Mouse (Mus musculus): ENCODE measurements around the gene Phtf2. TPM values are rescaled to one million over a fixed set of nuclear protein-coding genes. Genes with fewer than 3 reads are reported as not detected.
A peak's percentile ranks its signal among the peaks of the same experiment; 100 is the strongest.

Phtf2 gene
- total RNA-seq, 1 experiment: 44.9 TPM

- no peaks in the 10 kb centered on the region for H3K4me1 ChIP-seq (ENCODE audit: control insufficient read depth in 2 of 2, insufficient read depth in 2 of 2, low read length in 2 of 2, poor library complexity in 1 of 2)
- DNase-seq (ENCODE audit: low read depth, low spot score): no peak
- in situ Hi-C loops (cut with MboI; ENCODE audit: low sequenced_read_pairs in 2 of 2, unreplicated experiment in 2 of 2): no loop called here
- H3K27ac ChIP-seq (ENCODE audit: insufficient read depth, low read depth, low read length, poor library complexity, severe bottlenecking): no peak overlapping the region
- no peaks in the 10 kb centered on the region for H3K9me3 ChIP-seq (ENCODE audit: control insufficient read depth, insufficient read depth, low read depth, low read length)
- TF ChIP-seq HCFC1 (IDR thresholded peaks at IDR 0.05; ENCODE audit: borderline replicate concordance, insufficient read depth, low read length): no peak
- H3K36me3 ChIP-seq (ENCODE audit: control insufficient read depth, insufficient read depth, low read length, poor library complexity, severe bottlenecking): peaks cover 9% of the 10 kb centered on the region
- no peak overlapping the region for H3K4me3 ChIP-seq (ENCODE audit: insufficient read depth in 1 of 2, low read depth in 1 of 2, low read length in 2 of 2, poor library complexity in 1 of 2, severe bottlenecking in 1 of 2)
- H3K9ac ChIP-seq (ENCODE audit: insufficient read depth, low read depth, low read length, poor library complexity, severe bottlenecking): no peak overlapping the region
These were observed 22.7 kb upstream of the Phtf2 start for GRCm38 (mm10) chr5:20904647-20905046.

- H3K36me3 ChIP-seq (ENCODE audit: control insufficient read depth, insufficient read depth, low read length, poor library complexity, severe bottlenecking): peaks cover 14% of the 10 kb centered on the region
- H3K27ac ChIP-seq (ENCODE audit: insufficient read depth, low read depth, low read length, poor library complexity, severe bottlenecking): no peak overlapping the region
- no peak overlapping the region for H3K4me3 ChIP-seq (ENCODE audit: insufficient read depth in 1 of 2, low read depth in 1 of 2, low read length in 2 of 2, poor library complexity in 1 of 2, severe bottlenecking in 1 of 2)
- no peak for DNase-seq (ENCODE audit: low read depth, low spot score)
- no peaks in the 10 kb centered on the region for H3K9me3 ChIP-seq (ENCODE audit: control insufficient read depth, insufficient read depth, low read depth, low read length)
- in situ Hi-C loops (cut with MboI; ENCODE audit: low sequenced_read_pairs in 2 of 2, unreplicated experiment in 2 of 2): no loop called here
- no peak overlapping the region for H3K9ac ChIP-seq (ENCODE audit: insufficient read depth, low read depth, low read length, poor library complexity, severe bottlenecking)
- H3K4me1 ChIP-seq (ENCODE audit: control insufficient read depth in 2 of 2, insufficient read depth in 2 of 2, low read length in 2 of 2, poor library complexity in 1 of 2): peaks cover 0 to 4% of the 10 kb centered on the region in 2 experiments; a peak in 1 of 4 replicates
- TF ChIP-seq ZNF384 (IDR thresholded peaks at IDR 0.05; ENCODE audit: low read depth, low read length) (no peak), ZC3H11A (IDR thresholded peaks at IDR 0.05; ENCODE audit: borderline replicate concordance, low read depth, low read length) (no peak), CHD2 (IDR thresholded peaks at IDR 0.05; ENCODE audit: low read depth, low read length) (no peak), MAFK (IDR thresholded peaks at IDR 0.05; ENCODE audit: insufficient read depth, low read depth, low read length) (no peak), HCFC1 (IDR thresholded peaks at IDR 0.05; ENCODE audit: borderline replicate concordance, insufficient read depth, low read length) (no peak)
These were observed 15.7 kb upstream of the Phtf2 start for GRCm38 (mm10) chr5:20897446-20898167.

DNA sequence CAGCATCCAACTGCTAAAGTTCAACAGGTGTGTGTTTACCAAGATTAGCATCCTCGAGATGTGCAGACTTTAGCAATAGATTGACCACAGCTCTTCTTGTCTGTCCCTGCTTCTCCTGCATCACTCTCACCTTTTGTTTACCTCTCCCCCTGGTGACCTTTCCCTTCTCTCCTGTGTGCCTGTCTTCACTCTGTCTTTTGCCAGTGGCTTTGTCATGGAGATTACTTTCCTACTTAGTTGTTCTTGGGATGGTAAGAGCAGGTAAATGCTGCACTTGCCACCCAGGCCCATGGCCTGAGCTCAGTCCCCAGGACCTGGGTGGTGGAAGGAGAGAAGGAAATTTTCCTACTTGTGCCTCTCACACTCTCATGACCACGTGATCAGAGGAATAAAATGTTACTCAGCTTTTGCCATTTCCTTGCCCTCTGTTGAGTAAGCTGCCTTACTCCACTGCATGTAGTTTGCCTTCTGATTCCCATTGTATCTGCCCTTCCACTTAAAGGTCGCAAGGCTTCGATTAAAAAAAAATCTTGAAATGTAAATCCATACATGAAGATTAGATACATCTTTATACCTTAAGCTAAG lies 2.2 kb upstream of the Phtf2 start:
- no peak overlapping the region for H3K9ac ChIP-seq (ENCODE audit: insufficient read depth, low read depth, low read length, poor library complexity, severe bottlenecking)
- in situ Hi-C loops (cut with MboI; ENCODE audit: low sequenced_read_pairs in 2 of 2, unreplicated experiment in 2 of 2): no loop called here
- H3K36me3 ChIP-seq (ENCODE audit: control insufficient read depth, insufficient read depth, low read length, poor library complexity, severe bottlenecking): 0 out of 2 replicates have a peak, but pooled peaks cover 3% of the 10 kb centered on the region
- H3K4me1 ChIP-seq (ENCODE audit: control insufficient read depth in 2 of 2, insufficient read depth in 2 of 2, low read length in 2 of 2, poor library complexity in 1 of 2): peaks cover 0 to 7% of the 10 kb centered on the region in 2 experiments; a peak in 2 of 4 replicates
- H3K27ac ChIP-seq (ENCODE audit: insufficient read depth, low read depth, low read length, poor library complexity, severe bottlenecking): no peak overlapping the region
- DNase-seq (ENCODE audit: low read depth, low spot score): no peak
- no peak for TF ChIP-seq MAFK (IDR thresholded peaks at IDR 0.05; ENCODE audit: insufficient read depth, low read depth, low read length)
- TF ChIP-seq ZC3H11A (IDR thresholded peaks at IDR 0.05; ENCODE audit: borderline replicate concordance, low read depth, low read length): no peak
- no peak for TF ChIP-seq HCFC1 (IDR thresholded peaks at IDR 0.05; ENCODE audit: borderline replicate concordance, insufficient read depth, low read length)
- no peak for TF ChIP-seq CHD2 (IDR thresholded peaks at IDR 0.05; ENCODE audit: low read depth, low read length)
- no peak for TF ChIP-seq ZNF384 (IDR thresholded peaks at IDR 0.05; ENCODE audit: low read depth, low read length)
- no peaks in the 10 kb centered on the region for H3K9me3 ChIP-seq (ENCODE audit: control insufficient read depth, insufficient read depth, low read depth, low read length)
- peak overlapping the region in 1 of 2 experiments; percentile 90; a peak in 2 of 4 replicates for H3K4me3 ChIP-seq (ENCODE audit: insufficient read depth in 1 of 2, low read depth in 1 of 2, low read length in 2 of 2, poor library complexity in 1 of 2, severe bottlenecking in 1 of 2)

DNA sequence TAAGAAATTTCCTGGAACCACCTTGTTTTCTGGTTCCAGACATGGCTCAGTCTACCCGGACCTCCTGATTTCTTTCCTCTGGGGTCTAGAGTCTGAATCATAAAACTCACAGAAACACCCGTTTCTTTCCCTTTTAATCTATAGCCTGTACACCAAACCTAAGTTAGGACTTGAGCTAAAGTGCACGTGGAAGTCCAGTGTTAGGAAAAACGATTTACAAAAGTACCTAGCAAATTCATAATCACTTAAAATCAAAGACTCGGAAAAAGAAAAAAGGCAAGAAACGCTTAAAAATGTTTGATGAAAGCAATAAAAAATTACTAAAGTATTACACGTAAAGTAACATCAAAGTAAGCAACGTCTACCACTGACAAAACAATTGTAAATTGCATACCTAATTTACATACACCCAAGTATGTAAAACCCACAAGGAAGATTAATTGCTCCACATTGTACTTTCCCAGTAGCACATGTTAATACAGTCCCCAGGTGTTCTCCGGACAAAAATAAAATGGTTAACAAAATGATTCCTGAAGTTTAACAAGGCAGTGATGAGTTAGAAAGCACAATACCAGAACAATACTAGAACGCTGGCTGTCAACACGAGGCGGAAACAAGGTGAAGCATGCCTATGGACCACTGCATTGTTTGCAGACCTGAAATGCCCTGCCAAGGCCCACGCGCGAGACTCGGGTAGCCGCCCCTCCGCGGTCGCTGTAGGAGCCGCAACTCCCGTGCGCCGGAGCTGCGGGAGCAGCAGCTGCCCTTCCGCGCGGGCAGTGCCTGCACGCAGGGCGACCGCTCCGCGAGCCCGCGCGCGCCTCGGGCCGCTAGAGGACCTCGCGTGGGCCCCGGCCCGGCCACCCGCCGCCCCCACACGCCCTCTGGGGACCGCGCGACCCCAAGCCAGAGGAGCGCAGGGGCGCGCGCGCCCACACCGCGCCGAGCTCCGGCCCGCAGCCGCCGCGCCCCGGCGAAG lies 838 bp downstream of the Phtf2 start:
- DNase-seq (ENCODE audit: low read depth, low spot score): no peak
- H3K27ac ChIP-seq (ENCODE audit: insufficient read depth, low read depth, low read length, poor library complexity, severe bottlenecking): peak overlapping the region; percentile 72
- H3K4me1 ChIP-seq (ENCODE audit: control insufficient read depth in 2 of 2, insufficient read depth in 2 of 2, low read length in 2 of 2, poor library complexity in 1 of 2): peaks cover 0 to 7% of the 10 kb centered on the region in 2 experiments; a peak in 2 of 4 replicates
- H3K9me3 ChIP-seq (ENCODE audit: control insufficient read depth, insufficient read depth, low read depth, low read length): no peaks in the 10 kb centered on the region
- in situ Hi-C loops (cut with MboI; ENCODE audit: low sequenced_read_pairs in 2 of 2, unreplicated experiment in 2 of 2): no loop called here
- H3K9ac ChIP-seq (ENCODE audit: insufficient read depth, low read depth, low read length, poor library complexity, severe bottlenecking): peak overlapping the region; percentile 89
- peak overlapping the region; percentile 90 to 91 for H3K4me3 ChIP-seq (ENCODE audit: insufficient read depth in 1 of 2, low read depth in 1 of 2, low read length in 2 of 2, poor library complexity in 1 of 2, severe bottlenecking in 1 of 2)
- TF ChIP-seq ZNF384 (IDR thresholded peaks at IDR 0.05; ENCODE audit: low read depth, low read length) (no peak), CHD2 (IDR thresholded peaks at IDR 0.05; ENCODE audit: low read depth, low read length) (no peak), MAFK (IDR thresholded peaks at IDR 0.05; ENCODE audit: insufficient read depth, low read depth, low read length) (no peak), HCFC1 (IDR thresholded peaks at IDR 0.05; ENCODE audit: borderline replicate concordance, insufficient read depth, low read length) (no peak), ZC3H11A (IDR thresholded peaks at IDR 0.05; ENCODE audit: borderline replicate concordance, low read depth, low read length) (no peak)
- H3K36me3 ChIP-seq (ENCODE audit: control insufficient read depth, insufficient read depth, low read length, poor library complexity, severe bottlenecking): no peaks in the 10 kb centered on the region
